Mouse (Mus musculus) layer of hippocampus, postnatal 25 days (tissue): ENCODE measurements at regions not wholly inside any gene's neighbourhood (a gene's known extent, or its start where the extent isn't known, plus 50 kb on each side); places are given as distances from the start of the nearest gene placed in this dataset.
A peak's percentile ranks its signal among the peaks of the same experiment; 100 is the strongest.

ENCODE experiments used
- DNase-seq, 2 experiments: peaks; one replicate each; pipeline ENCODE4 v3.0.0; 2022; ENCODE audit warnings: mixed read lengths in 2 of 2, low spot score in 1 of 2; ENCODE audit errors: extremely low spot score in 1 of 2

DNA sequence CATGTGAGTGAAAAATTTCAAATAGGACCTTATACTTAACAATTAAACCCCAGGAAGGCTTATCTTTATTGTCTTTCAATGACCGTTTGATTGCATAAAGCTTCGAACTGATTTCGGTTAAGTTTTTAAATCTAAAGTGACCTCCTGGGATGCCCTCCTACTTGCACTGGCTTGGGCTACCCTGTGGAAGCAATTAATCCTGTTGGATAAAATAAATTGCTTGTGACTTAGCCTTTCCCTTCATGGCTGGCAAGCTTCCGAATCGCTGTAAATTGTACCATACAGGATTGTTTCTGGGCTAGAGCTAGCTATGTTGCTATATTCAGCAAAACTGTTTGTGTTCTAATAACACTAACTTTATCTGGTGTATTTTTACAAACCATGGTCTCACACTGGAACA is 272.6 kb upstream of the Ccdc54 start:
- no peak for DNase-seq

- DNase-seq, result no peak
These were observed 268.6 kb upstream of the Ccdc54 start for GRCm38 (mm10) chr16:50859513-50859912.

- DNase-seq, result no peak
These were observed 261.1 kb upstream of the Ccdc54 start for GRCm38 (mm10) chr16:50852081-50852480.

GRCm38 (mm10) chr16:50847693-50848092 is 256.7 kb upstream of the Ccdc54 start:
- no peak for DNase-seq

GRCm38 (mm10) chr16:50846505-50846904 is 255.6 kb upstream of the Ccdc54 start:
- DNase-seq, result no peak

GRCm38 (mm10) chr16:50841677-50842580 is 251.0 kb upstream of the Ccdc54 start:
- DNase-seq, result peak in 1 of 2 experiments; percentile 66

DNA sequence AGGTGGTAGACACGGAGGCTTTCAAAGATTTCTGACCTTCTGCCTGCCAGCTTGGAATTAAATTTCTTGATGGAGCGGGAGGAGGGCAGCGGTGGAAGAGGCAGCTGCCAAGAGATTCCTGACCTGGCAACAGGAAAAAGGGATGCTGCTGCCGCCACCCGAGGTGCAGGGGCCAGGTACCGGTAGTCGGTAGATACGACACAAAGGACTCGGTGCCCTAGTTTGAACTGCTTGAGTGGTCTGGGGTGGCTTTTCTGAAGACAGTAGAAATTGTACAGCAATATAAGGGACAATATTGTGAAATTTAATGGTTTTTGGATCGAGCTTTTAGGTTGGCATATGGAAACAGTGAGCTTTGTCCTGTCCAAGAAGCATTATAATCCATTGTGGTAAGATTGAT is 250.3 kb upstream of the Ccdc54 start:
- no peak for DNase-seq

- DNase-seq, result no peak
These were observed 248.7 kb upstream of the Ccdc54 start for GRCm38 (mm10) chr16:50839665-50840064.

DNA sequence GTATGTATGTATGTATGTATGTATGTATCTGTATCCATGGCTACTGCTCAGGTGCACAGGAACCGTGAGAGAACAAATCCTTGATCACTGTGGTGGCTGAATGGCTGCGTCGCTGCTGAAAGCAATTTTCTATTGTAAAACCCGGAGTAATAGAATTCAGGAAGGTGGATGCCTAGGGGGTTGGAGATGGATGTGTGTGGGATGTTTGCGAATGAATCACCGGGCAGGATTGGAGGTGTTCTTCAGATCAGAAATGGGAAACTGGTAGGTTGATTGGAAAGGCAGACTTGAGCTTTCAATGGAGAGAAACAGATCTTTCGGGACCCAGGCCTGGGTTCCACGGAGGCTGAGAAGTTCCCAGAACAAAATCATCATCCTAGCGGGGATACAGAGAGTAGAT is 246.5 kb upstream of the Ccdc54 start:
- DNase-seq, result no peak

DNA sequence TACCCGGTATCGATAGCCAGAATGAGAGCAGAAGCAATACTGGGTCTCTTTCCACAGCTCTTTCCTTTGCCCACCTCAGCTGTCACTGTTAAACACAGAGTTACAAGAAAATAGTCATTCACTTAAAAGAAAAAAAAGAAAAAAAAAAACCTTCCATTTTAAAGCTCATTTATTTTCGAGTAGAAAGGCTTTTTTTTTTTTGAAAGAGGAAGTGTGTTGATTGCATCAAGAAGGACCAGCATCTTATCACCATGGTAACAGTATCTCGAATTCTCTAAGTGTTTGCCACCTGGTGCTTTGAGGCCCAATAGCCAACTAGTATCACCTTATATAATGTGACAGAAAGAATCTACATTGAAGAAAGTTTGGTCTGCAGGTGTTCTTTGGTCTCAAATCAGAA is 245.5 kb upstream of the Ccdc54 start:
- no peak for DNase-seq

GRCm38 (mm10) chr16:50833357-50833756 is 242.4 kb upstream of the Ccdc54 start:
- no peak for DNase-seq

DNA sequence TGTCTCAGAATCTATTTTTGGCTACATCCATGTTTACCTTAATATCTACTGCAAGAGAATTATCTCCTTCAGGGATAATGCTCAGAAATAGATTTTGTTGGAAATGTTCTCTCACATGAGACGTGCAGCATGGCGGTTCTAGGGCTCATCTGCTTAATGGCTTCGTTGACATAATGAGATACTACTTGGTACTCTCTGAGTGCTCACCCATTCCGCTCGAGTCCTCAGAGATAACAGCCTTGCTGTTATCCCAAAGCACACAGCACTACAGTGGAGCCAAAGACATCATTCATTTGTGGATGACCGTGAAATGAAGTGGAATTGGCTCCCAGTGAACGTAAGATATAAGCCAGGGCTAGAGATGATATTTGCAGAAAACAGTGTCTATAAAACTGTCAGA is 231.4 kb upstream of the Ccdc54 start:
- DNase-seq, result no peak

GRCm38 (mm10) chr16:50814626-50815025 is 223.7 kb upstream of the Ccdc54 start:
- DNase-seq, result no peak

DNA sequence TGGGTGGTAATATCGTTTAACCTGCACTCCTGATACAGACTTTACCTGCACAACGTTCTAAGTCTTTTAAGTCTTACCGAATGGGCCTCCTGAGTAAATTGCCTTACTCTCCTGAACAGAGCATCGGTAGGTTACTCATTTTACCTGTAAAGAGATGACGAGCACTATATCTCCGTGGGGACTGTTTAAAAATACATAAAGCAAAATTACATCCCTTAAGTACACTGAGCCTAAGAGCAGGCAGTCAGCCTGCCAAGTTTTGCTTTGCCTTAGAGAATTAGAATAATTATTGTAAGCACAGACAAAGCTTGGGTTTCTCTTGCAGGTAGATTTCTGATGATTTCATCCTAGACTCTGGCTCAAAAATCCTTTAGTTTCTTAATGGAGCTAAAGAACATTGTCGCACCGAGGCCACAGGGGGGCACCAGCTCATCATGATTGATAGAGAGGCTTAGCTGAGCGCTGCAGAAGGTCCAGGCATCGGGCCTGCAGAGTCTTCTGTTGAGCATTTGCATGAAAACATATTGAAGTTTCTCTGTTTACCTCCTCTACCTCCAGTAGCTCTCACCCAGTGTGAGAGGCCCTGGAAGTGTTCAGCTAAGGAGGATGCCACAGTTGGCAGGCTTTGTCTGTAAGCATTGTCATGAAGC is 208.3 kb upstream of the Ccdc54 start:
- DNase-seq, result peak; percentile 56 to 84

GRCm38 (mm10) chr16:50798095-50798494 is 207.1 kb upstream of the Ccdc54 start:
- no peak for DNase-seq

DNA sequence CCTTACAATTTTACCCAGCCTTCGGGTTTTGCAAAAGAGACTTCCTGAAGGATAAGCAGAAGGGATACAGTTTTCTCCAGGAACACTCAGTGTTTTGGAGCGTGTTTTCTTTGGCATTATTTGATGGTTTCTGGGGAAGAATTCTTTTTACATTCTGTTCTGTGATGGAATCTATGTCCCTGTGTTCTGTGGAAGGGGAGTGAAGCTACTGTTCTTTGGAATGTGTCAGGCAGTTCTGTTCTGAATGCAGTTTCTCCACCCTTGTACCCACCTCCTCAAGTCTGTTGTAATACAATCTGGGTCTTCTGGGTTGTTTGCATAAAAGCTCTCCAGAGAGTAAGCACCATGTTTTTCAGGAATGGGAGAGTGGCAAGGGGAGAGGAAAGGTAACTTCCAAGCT is 202.0 kb upstream of the Ccdc54 start:
- no peak for DNase-seq

DNA sequence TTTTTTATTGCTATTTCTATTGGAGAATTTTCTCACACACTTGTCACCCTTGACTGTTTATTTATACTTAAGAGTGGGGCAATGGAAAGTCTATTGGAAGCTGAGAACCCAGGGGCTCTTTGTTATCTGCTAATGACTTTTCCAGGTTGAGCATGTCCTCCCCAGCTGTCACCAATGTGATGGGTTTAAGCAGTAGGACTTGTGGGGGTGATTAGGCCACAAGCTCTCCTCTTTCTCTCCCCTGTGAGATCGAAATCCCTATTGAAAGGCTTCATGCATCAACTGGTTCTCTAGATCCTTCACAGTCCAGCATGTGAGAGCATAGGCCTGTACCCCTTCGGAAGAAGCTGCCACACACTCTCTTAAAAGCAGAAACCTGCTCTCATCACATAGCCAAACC is 201.6 kb upstream of the Ccdc54 start:
- no peak for DNase-seq

GRCm38 (mm10) chr16:50788702-50789101 is 197.7 kb upstream of the Ccdc54 start:
- no peak for DNase-seq

GRCm38 (mm10) chr16:50786199-50786598 is 195.2 kb upstream of the Ccdc54 start:
- DNase-seq, result no peak

DNA sequence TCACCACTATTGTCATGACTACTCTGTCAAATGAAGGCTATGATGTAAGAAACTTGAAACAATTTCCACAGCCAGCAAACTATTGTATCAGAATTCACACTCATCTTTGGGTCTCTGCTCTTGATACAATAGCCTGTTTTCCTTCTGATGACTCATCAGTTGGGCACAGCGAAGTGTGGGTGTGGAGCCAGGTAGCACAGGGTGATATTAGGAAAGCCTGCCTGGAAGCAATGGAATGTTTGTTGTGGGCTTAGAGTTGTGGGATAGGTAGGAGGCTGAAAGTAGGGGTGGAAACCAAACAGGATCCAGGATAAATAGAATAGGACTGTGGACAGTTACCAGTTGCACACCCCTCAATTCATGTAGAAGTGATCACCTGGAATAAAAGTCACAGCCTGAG is 194.4 kb upstream of the Ccdc54 start:
- DNase-seq, result no peak

DNA sequence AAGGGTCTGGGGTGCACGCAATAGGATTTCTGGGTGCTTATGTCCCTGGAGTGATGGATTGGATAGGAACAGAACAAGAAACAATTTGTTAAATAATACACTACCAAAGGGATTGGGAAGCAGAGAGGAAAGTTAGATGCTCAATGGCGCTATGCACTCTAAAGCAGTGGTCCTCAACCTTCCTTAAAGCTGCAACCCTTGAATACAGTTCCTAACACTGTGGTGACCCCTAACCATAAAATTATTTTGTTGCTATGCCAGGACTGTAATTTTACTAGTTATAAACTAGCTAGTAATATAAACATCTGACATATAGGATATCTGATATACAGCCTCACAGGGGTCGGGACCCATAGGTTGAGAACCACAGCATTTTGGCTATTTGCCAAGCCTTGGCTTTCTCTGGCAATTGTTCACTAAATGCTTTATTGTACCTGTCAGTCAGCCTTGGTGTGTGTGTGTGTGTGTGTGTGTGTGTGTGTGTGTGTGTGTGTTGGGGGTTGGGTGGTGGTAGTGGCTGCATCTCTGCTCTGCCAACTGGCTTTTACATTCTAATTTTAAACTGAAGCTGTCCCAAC is 193.8 kb upstream of the Ccdc54 start:
- no peak for DNase-seq
